Mouse (Mus musculus) urinary bladder, adult 18-20 months (tissue): ENCODE measurements around the gene Ttc4.

Experiments used
- DNase-seq, 2 experiments: peaks; one replicate each; pipeline ENCODE4 v3.0.0; 2022; ENCODE audit warnings: low spot score in 2 of 2, mixed read lengths in 2 of 2

Ttc4 gene

DNA sequence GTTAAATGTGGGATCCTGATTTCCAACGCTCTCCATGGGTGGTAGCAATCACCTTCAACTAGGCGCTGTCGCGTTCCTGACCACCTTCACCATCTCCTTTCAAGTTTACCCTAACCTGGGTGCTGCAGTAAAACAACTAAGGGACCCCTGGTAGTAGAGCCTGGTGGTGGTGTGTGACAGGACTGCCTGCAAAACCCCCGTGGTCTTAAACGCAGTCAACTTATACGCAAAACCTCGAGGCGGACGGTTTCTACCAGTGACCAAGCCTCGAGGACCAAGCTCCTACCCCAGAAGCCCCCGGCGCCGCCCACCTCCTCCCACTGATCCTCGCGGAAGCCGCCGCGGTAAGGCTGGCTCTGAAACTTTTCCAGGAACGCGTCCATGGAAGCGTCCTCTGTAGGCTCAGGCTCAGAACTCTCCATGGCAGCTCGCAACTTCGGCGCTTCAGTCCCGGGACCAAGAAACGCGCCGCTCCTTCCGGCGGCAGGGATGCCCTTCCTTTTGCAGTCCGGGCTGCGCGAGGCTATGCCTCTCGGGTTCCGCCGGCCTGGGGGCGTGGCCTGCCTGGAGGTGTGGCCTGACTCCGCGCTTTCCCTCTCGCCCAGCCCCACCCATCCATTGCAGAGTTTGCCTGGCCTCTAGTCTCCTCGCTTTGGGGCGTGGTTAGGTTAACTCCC lies at the start of gene Ttc4:
Ttc4 (minus strand) TSS at position 503 of the 677 bp plus-strand sequence.
- DNase-seq, result peak; percentile 84 to 90

DNA sequence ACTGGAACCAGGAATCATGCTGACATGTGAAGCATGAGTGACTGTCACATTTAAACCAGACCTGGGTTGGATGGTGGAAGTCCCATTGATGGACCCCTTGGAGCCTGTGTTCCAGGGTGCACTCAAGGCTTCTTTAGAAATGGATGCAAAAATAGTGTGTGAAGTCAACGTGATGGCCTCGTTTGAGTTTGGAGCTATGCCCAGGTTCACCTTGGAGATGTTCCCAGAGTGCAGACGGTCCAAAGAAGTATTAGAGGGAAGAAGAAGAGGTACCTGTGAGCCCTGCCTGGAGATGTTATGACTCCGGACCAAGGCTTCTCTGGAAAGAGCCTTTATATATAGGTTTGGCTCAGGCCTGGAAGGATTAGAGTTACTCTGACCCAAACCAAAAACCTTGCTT lies 41.9 kb upstream of the Ttc4 start:
- DNase-seq, result no peak

DNA sequence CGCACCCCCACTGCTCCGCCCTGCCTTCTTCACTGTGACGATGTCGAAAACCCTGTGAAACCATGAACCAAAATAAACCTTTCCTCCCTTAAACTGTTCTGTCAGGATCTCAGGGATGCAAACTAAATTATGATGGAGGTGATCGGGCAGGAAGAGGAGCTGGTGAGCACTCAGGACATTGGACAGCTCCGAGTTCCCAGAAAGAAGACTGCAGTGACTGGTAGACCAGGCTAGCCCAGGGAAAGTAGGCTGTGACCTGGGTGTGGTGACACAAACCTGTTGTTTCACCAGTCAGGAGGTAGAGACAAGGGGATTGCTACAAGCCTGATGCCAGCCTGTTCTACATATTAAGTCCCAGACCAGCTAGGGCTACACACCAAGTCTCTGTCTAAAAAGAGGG lies 34.9 kb upstream of the Ttc4 start:
- no peak for DNase-seq

DNA sequence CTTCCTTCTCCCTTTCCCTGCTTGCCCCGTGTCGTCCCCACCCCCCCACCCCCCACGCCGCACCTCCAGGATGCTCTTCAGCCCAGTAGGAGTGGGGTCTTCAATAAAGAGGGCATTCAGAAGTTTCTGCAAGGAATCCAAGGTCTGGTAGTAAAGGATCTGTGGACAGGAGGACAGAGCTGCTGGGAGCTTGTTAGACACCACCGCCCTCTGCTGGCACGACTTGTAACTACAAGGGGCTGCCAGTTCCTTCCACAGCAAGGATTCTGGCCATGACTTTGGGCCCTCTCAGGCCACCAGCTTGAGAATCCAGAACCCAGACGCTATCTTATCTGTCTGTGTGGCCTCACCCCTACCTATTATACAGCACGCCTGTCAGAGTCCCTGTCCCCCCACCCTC lies 29.7 kb upstream of the Ttc4 start:
- peak; percentile 58 to 76 for DNase-seq

DNA sequence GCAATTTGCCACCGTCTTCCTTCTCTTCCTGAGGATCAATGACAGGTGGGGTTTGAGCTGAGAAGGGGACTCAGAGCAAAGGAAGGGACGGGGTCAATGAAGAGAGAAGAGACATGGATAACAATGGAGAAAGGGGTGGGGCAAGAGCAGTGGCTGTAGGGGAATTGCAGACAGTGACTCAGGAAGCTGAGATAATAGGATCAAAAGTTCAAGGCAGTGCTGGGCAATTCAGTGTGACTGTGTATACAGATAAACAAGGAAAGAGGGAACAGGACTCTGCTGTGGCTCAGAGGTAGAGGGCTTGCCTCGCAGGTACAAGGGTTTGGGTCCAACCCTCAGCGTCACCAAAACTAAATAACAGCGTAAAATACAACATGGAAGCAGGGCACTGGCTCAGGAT lies 29.2 kb upstream of the Ttc4 start:
- DNase-seq, result no peak

DNA sequence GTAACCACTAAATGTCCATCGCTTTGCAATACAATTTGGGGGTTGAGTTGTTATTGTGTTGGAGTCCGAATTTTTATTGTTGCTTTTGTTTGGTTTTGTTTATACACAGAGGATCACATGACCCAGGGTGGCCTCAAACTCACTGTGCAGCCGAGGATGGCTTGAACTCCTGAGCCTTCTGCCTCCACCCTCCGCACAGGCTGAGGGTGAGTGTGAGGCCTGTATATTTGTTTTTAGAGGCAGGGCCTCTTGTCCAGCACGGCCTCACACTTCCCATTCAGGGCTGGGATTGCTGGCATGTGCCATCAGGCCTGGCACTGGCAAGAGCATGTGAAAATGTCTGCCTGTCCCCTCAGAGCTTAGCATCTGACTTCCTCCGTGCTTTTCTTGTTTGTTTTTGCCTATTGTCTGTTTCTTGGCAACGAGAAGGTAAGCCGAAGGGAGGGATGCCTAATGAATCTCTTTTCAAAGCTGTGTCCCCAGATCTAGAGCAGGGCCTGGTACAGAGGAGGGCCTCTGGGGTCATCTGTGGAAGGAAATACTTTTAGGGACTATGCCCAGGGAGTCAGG lies 26.4 kb upstream of the Ttc4 start:
- no peak for DNase-seq

DNA sequence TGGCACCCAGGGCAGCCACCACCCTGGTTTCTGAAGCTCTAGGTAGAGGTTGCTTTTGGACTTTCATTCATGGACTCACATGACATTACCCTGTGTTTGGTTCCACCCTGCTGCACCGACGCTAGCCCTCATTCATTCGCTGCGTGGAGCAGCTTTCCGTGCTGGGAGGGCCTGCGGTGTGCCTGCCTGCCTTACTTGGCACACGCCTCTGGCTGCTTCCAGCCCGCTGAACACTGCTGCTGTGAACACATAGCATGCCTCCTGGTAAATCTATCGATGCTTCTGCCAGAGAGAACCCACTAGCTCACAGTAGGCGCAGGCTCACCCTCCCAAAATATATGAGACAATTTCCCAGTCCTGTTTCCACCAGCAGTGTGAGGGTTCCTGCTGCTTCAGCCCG lies 25.7 kb upstream of the Ttc4 start:
- DNase-seq, result no peak

DNA sequence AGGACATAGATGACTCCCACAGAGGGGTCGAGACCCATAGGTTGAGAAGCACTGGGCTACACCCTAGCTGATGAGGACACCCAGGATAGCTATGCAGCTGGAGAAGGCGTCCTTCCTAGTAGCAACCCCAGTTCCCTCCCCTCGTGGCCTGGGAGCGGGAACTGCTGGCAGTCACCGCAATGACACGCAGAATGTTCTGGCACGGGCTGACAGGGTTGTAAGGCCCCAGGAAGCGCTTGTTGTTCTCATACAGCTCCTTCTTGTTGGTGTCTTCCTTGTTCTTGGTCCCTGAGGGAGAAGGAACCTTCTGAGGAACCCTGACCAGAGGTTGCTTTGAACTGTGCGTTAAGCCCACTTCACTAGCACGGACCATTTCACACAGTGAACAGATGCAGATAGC lies 25.2 kb upstream of the Ttc4 start:
- no peak for DNase-seq

DNA sequence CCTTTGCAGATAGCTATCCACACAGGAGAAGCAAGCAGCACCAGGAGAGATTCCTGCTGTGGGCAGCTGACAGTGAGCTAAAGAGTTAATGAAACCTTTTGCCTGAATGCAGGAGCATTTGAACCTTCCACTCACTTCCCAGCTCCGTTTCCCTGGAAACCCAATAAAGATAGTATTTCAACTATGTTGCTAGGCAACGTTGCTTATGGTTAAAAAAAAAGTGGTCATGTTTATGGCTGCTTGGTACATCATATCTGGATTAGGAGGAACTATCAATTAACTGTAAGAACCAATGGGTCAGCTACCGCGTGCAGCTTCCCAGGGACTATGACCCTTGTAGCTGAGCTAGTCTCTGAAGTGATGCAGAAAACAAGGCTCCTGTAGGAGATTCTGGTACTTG lies 22.1 kb upstream of the Ttc4 start:
- no peak for DNase-seq

DNA sequence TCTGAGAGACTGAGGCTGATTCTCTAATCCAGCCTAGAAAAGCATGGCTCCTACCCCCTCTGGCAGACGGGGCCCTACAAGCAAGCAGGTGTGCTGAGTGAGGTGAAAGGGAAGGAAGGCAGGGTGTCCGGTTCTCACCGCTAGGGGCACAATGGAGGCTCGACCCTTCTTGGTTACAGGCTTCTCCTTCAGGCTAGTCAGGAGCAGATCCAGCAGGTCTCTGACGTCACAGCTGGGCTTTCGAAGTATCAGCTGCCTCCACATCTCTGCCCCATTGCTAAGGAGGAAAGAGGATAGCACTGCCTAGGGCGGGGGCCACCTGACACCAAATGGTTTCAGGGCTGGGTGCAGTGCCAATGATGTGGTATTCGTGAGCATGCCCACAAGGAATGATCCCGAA lies 21.2 kb upstream of the Ttc4 start:
- DNase-seq, result peak in 1 of 2 experiments; percentile 11

DNA sequence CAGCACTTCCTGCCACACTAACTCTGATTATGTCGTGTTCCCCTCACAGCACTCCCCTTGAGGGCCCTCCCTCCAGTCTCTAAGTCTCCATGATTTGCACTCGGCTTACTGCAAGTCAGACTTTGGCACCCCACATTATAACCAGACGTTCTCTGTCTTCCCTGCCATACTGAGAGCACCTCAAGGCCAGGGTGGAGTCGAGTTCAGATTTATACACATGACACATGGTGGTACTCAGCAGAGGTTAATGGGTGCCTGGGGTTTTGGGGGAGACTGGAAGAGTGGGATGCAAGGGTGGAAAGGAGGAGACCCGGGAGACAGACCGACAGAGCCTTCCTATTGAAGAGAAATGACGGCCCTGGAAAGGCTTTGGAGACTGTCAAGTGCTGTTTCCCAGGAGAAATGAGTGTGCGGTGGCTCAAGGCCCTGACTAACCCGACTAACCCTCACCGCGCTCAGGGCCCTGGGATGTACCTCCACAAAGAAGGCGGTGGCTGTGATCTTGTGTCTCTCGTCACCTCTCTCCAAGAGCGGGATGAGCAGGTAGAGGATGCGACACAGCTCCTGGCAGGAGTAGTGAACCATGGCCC lies 15.2 kb upstream of the Ttc4 start:
- DNase-seq, result no peak

DNA sequence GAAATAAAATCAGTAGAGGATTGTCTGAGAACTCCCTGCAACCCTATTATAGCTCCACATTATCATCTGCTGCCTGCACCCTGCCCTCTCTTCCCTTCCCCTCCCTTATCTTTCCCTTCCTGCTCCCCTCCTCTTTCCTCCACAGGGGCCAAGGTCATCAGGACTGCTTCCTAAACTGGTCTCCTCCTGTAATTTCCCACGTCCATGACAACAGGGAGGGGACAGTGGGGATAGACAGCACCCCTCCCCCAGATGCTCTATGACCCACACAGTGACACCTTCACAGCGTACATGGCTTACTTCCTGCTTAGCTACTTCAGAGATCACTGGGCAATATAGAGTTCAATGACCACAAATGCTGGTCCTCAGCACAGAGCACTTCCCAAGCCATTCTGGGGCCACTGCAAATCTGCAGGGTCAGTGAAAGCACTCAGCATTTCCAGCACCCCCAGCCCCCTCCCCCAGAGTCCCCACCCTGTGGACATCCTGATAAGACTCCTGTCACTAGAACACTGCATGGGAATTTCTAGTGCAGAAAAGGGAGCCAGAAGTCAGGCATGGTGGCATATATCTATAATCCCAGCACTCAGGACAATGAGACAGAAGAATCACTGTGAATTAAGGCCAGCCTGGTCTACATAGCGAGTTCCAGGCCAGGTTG lies 10.0 kb upstream of the Ttc4 start:
- no peak for DNase-seq

DNA sequence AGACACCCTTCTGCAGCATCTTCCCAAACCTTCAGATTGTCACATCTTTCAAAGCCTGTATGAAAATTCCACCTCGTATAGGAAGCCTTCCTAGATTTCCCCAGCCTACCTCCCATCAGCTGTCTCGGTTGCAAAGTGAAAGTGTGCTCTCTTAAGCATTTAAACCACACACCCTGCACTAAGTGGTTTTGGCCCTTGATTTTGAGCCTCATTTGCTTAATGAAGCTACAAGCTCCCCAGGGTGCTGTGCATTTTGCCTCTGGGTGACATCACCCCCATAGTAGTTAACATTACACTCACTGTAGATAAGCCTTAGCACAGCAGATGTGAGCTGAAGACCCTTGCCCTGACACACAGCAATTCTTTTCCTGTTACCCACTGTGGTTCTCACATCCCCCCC lies 2.2 kb upstream of the Ttc4 start:
- DNase-seq, result no peak

DNA sequence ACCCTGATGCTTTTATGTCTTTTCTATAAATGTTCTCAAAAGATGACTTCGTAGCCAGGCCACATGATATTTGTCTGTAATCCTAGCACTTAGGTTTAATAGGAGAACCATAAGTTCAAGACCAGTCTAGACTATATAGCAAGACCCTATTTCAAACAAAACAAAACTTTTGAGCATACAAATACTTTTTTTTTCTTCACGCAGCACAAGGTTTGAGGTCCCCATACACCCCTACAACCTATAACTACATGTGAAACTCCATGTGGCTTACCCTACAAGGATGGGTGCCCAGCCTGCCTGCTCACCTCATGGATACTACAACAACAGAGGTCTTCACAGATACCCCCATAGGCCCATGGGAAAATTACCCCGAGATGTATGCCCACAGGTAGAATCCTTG lies 408 bp upstream of the Ttc4 start:
- DNase-seq, result no peak

DNA sequence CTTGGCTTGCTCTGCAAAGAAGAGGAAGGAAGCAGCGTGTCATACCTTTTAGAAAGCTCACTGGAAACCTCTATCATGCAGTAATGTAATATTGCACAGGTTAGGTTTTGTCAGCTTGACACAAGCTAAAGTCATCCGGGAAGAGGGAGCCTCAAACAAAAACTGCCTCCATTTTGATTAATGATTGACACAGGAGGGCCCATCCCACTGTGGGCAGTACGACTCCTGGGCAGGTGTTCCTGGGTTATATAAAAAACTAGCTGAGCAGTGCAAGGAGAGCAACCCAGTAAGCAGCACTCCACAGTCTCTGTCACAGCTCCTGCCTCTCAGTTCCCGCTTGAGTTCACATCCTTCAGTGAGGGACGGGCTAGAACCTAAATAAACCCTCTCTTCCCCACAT lies 2.0 kb downstream of the Ttc4 start:
- DNase-seq, result no peak

DNA sequence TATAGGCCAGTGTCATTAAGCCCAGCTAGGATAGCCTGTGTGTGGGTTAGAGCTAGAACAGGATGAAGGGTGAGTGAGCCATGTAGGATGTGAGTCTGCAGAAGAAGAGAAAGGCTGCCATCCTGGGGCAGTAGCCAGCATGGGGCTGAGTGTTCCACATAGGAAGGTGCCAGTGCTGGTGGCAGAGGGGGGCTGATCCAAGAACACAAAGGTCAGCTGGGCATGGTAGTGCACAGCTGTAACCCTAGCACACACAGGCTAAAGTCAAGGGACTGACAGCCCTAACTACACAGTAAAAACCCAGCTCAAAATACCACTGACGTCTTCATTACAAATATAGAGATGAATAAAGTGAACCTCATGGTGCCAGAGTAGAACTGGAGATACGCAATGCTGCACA lies 12.2 kb downstream of the Ttc4 start:
- DNase-seq, result no peak

DNA sequence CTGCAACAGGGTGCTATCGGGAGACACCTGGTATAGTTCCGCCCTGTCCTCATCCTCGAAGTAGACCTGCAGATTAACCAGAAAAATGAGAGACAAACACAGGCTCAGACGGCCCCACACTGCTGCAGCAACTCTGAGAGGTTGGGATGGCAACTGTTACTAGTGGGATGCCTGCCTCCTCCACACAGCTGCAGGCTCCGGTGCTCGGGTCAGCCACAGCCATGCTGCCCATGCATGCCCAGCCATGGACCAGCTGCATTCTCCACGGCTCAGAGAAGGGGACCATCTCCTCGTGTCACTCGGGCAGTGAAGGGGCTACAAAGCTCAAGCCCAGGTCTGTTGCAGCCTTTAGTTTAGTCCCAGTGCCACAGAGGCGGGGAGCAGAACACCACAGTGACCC lies 13.1 kb downstream of the Ttc4 start:
- no peak for DNase-seq

DNA sequence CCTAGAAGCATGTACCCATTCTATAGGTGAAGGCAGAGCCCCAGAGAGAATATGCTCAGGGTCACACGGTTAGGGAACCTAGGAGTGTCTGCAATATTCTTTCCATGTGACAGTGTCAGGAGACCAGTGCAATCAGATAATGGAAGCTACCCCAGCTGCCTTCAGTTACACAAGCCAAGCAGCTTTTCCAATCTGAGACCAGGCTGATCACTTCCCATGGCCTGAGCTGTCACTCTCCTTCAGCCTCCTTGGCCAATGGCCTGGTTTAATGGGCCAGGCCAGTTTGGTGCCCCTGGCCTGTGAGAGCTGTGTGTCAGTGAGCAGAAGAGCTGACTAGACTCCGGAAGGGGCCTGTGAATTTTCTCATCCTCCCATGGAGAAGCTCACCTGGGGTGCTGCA lies 13.5 kb downstream of the Ttc4 start:
- no peak for DNase-seq

DNA sequence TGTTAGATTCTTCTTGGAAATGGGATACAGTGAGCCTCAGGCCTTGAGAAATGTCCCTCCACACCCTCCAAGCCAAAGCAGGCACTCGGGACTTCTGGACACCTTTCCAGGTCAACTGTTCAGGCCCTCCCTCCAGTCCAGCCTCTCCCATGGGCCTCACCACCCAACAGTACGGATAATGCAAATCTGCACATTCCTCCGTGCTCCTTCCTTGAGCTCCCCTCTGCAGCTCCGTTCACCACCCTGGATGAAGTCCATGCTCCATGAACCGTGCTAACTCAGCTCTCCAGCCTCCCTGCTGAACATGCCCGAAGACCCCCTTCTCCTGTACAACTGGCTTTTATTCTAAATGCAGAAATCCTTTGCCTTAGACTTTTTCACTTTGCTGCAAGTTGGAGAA lies 14.0 kb downstream of the Ttc4 start:
- DNase-seq, result no peak

DNA sequence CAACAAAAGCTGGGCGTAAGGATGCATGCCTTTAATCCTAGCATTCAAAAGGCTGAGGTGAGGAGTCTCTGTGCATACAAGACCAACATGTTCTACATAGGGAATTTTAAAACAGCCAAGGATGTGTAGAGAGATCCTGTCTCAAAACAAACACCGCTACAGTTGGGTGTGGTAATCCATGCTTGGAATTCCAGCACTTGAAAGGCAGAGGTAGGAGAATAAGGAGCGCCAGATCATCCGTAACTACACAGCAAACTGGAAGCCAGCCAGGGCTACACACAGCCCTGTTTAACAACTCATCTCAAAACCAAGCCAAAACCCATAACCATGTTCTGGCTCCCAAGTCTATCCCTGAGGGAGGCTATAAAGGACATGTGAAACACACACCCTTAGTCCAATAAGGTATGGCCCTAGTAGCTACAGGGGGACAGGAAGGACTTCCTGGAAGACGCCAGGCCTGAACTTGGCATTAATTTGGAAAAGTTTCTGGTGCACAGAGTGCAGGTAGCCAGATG lies 14.7 kb downstream of the Ttc4 start:
- DNase-seq, result no peak

DNA sequence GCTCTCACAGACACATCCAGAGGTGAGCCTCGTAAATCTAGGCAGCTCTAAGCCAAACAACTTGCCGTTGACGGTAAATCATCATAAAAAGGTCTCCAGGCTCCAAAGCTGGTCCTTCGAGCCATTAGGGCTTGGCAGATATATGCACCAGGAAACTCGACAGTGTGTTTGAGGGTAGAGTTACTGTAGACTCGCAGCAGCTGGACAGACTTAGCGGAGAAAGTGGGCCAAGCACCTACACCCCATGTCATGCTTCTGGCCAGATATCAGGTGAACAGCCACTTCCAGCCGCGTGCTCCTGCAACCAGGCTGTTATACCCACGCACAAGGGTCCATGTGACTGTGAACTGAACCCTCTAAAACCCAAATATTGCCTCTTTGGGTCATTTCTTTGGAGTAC lies 23.1 kb downstream of the Ttc4 start:
- no peak for DNase-seq

DNA sequence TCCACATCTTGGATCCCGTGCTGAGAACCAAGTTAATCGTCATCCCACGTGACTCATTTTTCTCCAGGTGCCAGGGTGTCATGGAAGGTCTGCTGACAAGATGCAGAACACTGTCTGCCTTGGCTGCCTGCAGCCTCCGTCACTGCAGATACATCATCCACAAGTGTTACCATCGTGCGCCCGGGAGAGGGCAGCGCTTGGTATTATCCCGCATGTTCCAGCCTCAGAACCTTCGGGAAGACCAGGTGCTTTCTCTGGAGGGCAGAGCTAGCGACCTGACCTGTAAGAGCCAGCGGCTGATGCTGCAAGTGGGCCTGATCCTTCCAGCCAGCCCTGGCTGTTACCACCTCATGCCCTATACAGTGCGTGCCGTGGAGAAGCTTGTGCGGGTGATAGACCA lies 25.7 kb downstream of the Ttc4 start:
- no peak for DNase-seq

DNA sequence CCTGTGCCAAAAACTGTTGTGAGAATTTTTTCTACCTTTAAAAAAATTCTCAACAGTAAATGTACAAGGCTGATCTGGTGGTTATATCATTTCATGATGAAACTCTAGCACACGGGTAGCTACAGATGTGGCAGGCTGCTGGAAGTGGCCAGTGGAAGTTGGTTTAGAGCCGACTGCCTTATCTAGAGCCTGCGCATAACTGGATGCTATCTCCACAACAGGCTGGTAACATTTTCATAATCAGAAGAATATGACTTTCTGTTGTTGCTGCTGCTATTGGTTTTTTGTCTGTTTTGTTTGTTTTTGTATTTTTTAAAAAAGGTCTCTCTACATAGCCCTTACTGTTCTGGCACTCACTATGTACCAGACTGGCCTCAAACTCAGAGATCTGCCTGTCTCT lies 26.2 kb downstream of the Ttc4 start:
- DNase-seq, result no peak
